Mouse (Mus musculus): ENCODE data around the gene Epn2.
A peak's percentile ranks its signal among the peaks of the same experiment; 100 is the strongest.

Epn2 gene

DNA sequence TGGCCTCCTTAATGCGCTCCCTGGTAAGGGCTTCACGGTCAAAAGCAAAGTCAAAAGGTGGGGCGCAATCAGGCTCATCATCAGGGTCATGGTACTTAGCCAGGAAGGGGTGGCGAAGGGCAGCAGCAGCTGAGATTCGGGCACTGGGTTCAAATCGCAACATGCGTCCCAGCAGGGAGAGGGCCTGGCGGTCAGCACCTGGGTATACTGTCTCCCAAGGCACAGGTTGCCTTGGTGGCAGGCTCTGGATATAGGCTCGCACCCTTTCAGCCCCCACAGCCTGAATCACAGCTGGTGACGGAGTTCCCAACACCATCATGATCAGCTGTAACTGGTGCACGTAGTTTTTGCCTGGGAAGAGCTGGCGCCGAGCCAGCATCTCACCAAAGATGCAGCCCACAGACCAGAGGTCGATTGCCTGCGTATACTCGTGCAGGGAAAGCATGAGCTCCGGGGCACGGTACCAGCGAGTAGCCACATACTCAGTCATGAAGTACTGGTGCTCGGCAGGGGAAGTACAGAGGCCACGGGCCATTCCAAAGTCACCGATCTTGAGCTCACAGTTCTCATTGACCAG, 88.5 kb downstream of the Epn2 start:
- DNase-seq (ENCODE audit: low read depth in 1 of 2, low spot score in 2 of 2), result no peak

DNA sequence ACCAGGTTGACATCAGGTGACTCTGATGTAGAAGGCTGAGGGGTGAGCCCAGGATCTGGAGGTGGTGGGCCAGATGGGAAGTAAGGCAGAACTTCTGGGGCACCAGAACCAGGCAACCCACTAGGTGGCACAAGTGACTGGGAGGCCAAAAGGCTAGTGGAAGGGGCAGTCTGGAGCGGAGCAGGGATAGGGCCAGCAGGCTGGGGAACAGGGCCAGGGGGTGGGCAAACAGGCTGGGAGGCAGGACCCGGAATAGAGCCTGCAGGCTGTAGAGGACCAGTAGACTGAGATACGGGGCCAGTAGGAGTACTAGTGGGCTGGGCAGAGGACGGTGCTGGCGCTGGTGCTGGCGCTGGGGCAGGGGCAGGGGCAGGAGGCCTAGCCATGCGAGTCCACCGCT, 89.6 kb downstream of the Epn2 start:
- no peak for DNase-seq (ENCODE audit: low read depth in 1 of 2, low spot score in 2 of 2)

DNA sequence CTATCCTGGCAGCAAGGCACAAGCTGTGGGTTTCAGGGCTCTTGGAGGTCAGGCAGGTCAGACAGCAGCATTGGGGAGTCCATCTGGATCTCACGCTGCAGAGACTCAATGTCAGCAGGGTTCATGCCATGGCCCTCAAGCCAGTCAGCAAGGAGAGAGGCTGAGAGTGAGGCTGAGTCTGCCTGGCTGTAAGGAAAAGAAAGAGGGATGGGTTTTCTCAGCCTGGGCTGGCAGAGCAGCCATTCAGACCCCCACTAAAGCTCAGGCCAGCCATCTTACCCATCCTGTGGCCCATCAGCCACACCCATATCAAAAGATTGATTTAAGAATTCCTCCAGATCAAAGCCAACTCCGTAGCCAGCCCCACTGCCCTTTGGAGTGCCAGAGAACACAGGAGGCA, 90.4 kb downstream of the Epn2 start:
- no peak for DNase-seq (ENCODE audit: low read depth in 1 of 2, low spot score in 2 of 2)

DNA sequence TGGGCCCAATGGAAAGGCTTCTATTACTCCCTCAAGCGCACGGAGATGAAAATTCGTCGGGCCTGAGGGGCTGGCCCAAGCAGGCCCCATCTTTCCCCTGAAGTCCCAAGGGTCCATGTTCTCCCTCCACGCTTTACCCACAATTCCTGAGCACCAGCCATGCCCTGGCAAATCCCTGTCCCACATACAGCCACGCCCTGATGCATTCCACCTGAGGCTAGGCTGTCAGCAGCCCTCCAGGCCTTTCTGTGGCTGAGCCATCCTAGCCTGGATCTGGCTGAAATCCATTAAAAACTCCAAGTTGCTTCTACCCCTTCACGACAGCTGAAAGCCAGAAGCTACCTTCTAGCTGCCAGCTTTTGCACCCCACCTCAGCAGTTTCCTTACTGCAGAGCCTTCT, 91.6 kb downstream of the Epn2 start:
- DNase-seq (ENCODE audit: low read depth in 1 of 2, low spot score in 2 of 2), result no peak

DNA sequence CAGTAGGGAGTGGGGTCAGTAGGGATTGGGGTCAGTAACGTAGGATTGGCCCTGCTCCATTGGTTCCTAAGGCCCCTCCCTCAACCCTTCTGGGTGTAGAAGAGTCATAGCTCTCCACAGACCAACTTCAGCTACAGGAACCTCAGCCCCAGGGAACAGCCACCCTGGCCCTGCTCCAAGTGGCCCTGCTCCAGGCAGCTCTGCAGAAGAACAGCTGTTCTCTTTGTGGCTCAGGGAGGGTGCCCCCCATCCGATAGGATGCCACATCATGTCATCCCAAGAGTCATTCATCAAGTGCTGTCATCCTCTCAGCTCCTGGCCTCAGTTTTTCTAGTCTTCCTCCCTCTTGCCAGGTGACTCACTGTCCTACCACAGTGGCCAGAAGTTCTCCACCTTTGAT, 92.1 kb downstream of the Epn2 start:
- DNase-seq (ENCODE audit: low read depth in 1 of 2, low spot score in 2 of 2), result no peak

DNA sequence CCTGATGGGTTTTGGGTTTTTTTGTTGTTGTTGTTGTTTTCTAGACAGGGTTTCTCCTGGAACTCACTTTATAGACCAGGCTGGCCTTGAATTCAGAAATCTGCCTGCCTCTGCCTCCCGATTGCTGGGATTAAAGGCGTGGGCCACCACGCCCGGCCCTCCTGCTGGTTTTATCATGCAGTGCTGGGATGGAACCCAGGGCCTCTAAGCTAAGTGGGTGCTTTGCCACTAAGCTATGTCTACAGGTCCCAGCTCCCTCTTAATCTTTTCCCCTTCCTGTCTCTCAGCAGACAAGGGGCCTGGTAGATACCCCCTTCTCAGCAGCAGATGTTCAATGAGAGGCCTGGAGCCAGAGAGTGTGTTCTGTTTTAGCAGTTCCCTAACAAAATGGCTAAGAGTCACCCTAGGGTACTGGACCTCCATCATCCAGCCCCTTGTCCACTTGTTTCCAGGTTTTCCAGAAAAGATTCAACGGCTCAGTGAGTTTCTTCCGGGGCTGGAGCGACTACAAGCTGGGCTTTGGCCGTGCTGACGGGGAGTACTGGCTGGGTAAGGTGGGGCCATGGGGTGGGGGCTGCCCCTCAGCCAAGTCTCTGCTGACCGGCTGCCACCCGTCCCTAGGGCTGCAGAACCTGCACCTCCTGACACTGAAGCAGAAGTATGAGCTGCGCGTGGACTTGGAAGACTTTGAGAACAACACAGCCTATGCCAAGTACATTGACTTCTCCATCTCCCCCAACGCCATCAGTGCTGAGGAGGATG, 92.8 kb downstream of the Epn2 start:
- DNase-seq (ENCODE audit: low read depth in 1 of 2, low spot score in 2 of 2), result no peak

DNA sequence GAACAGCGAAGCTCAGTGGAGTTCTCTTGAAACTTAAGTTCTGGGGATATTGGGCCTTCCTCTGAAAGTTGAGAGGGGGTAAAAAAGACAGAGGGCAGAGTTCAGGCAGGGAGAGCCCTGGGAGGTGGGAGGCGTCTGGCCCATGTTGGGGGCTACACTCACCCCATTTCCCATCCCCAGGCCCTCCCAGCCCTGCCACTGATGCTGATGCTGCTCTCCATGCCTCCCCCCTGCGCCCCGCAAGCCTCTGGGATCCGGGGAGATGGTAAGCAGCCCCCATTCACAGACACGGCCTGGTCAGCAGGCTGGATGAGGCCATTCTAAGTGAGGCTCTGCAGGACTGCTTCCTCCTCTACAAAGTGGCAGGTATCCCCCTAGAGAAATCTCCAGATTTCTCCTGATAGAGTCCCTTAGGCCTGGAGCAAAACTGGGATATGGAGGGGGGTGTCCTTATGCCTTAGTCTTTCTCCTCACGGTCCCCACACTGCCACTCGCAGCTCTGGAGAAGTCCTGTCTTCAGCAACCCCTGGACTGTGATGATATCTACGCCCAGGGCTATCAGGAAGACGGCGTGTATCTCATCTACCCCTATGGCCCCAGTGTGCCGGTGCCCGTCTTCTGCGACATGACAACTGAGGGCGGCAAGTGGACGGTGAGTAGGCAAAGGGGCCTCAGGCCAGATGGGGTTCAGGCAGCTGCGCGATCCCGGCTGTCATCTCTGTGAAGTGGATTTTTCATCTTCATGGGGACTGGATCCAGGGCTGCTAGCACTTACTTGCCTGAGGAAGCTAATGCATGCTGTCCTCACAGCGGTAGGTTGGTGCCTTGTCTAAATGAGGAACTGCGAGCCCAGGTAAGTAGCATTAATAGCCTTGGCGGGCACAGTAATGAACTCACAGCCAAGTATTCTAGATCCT, 93.7 kb downstream of the Epn2 start:
- DNase-seq (ENCODE audit: low read depth in 1 of 2, low spot score in 2 of 2), result no peak

DNA sequence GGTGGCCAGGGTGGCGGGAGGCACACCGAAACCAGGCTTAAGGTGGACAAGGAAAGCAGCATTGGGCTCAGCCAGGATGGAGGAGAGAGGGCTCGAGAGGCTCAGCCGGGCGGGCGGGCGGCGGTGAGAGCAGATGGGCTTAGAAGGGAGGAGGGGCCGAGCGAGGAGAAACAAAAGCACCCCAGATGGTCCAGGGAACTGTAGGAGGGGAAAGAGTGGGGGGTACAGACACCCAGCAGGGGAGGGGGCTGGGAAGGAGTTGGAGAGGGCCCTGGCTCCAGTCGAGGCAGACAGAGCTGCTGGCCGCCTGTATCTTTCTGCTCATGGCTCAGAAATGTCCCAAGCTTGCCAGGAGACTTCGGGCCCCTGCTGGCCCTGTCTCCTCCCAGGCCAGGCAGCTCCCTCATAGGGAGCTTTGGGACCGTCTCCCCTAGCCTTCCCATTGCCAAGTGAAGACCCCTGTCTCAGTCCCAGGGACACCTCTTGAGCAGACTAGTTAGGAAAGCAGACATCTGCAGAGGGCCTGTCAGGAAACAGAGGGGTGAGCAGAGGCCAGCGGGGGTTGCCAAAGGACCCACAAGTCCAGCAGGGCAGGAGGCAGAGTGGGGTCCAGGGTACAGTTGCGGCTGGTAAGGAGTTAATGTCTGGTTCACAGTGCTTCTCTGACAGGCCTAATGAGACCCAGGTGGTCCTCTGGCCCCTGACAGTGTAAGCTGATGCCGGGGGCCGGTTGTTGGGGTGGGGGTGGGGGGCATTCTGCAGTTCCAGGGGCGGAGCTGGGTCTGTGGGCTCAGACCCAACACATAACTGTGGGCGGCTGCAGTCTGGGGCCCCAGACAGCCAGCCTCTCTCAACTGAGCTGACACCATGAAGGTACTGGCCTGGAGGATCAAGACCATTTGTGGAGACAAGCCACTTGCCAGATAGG, 94.6 kb downstream of the Epn2 start, which contains the start of gene Mfap4:
Mfap4 (plus strand) TSS at position 819 of the 928 bp plus-strand sequence.
- no peak for DNase-seq (ENCODE audit: low read depth in 1 of 2, low spot score in 2 of 2)

DNA sequence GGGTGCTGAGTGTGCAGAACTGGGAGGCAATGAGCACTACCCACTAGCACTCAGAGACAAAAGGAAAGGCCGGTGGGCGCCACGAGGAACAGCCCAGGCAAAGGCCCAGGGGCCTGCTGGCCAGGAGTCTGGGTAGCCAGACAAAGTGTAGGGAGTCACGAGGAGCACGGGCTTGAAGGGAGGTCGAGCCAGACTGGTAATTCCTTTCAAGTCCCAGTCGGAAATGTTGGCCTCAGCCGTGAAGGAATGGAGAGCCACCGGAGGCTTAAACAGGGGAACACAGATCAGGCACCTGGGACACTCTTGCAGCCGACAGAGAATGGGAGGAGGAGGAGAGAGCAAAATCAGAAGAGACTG, 95.3 kb downstream of the Epn2 start:
- DNase-seq (ENCODE audit: low read depth in 1 of 2, low spot score in 2 of 2), result no peak

DNA sequence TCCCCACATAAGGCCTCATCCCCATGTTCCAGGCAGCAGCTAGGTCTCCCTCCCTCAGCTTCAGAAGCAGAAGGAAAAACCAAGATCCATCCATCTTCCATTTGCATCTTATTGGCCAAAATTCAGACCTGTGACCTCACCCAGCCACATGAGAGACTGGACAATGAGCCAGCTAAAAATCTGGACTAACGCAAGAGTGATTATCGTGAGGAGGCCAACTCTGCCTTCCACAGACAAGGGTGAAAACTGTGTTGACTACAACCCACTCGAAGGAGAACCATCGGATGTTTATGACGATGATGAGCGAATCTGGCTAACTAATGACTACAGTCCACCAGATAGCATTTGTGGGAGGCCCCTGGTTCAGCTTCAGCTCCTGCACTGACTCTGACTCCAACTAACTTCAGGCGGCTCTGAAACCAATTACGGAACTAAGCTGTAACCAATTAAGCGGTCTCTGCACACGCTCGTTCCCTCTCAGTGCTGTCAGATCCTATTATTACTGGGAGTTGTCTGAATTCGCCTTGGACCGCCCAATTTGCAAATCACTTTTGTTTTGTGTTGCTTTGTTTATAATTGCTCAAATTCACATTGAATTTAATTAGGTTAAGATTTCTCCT, 96.2 kb downstream of the Epn2 start:
- no peak for DNase-seq (ENCODE audit: low read depth in 1 of 2, low spot score in 2 of 2)

DNA sequence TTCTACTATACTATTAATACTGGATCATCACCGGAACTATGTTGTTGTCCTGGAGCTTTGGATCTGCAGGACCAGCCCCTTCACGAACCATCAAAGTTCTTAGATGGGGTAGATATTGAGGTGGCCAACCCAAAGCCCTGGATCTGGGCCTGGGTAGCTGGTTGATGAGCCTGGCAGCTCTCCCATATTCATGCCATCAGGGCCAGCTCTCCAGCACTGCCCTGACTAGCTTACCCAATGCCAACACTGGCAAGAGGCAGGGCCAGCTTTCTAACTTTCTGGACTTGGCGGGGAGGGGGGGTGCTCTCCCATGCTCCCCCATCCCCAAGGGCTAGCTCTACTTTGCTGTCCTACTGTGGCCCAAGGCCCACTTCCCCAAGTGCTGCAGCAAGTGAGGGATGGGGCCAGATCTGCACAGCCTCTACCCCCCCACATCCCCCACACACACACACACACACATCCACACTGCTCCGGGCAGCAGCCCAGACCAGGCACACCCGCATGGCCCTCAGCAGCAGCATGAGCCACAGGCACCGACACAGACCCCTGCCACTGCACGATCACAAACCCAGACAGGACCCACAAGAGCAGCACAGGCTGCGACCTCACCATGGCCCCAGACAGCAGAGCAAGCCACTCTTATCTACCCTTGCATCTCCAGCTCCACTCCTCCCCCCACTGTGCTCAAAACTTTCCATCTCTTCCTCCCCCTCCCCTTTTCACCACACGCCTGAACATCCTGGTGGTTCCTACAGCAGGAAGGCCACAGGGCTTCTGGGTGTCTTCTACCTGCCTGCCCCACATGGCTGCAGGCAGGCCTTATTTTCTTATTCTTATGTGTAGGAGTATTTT, 98.0 kb downstream of the Epn2 start:
- DNase-seq (ENCODE audit: low read depth in 1 of 2, low spot score in 2 of 2), result no peak

DNA sequence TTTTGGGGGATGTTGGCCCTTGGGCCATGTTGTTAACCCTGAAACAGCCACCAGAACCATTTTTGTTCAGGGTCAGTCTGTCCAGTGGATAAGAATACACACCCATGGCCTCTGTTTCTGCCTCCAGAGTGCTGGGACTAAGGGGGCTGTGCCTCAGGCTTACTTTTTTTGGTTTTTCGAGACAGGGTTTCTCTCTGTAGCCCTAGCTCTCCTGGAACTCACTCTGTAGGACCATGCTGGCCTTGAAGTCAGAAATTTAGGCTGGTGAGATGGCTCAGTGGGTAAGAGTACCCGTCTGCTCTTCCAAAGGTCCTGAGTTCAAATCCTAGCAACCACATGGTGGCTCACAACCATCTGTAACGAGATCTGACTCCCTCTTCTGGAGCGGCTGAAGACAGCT, 100.7 kb downstream of the Epn2 start:
- no peak for DNase-seq (ENCODE audit: low read depth in 1 of 2, low spot score in 2 of 2)

DNA sequence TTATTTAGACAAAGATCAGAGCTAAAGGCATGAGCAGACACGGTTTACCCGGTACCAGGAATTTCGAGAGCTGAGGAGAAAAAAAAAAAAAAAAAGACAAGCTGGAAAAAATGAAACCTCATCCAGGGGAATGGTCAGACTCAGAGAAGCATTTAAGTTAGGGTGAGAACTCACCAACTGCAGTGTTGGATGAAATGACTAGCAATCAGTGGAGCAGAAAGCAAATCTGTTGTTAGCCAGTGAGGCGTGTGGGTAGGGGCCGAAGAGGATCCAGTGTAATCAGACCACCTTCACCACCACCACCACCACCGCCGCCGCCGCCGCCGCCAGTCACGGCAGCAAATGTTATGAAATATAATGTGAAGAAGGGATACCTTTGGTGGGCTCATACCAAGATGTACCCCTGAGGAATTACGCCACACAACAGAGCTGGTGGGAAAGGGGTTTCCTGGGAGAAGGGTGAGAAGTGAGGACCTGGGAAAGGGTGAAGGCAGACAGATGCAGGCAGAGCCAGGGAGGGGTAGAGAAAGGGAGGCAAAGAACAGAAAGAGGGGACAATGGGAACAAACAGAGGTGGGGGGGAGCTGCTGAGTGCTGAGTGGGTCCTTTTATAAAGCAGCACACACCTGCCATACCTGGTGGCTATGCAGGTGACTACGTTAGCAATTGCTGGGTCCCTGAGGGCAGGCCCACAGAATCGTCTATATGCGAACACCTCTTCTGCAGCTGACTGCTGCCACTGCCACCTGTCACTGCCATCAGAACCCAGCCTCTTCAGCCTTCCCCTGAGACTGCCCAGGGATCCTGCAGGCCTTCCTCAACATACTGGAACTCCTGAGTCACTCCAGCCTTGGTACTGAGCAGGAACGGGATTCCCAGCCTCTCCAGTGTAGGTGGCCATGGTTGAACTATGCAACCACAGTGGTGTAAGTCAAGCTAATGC, 101.7 kb downstream of the Epn2 start:
- DNase-seq (ENCODE audit: low read depth in 1 of 2, low spot score in 2 of 2), result no peak

DNA sequence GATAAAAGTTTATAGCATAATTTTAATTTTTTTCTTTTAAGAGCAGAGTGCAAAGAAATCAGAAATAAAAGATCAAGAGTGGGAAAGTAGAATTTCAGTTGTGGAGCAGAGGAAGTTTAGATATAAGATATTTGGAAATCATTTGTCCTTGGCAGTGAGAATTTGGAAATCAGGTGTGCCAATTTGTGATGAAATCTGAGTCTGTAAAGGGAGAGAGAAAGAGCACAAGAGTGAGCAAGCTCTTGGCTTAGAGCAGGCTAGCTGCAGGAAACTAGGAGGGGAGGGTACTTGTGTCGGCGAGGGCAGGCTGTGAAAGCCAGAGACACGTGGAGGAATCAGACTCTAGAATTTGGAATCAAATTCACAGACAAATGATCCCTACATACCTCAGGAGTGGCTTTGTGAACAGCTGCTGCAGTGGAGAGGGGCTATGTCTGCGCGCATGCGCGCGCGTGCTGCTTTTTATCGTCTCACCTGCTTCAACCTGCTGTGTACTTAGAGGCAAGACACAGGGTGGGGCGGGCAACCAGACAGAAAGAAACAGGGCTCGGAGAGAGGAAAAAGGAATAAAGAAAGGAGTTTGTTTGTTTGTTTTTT, 102.6 kb downstream of the Epn2 start:
- DNase-seq (ENCODE audit: low read depth in 1 of 2, low spot score in 2 of 2), result no peak

DNA sequence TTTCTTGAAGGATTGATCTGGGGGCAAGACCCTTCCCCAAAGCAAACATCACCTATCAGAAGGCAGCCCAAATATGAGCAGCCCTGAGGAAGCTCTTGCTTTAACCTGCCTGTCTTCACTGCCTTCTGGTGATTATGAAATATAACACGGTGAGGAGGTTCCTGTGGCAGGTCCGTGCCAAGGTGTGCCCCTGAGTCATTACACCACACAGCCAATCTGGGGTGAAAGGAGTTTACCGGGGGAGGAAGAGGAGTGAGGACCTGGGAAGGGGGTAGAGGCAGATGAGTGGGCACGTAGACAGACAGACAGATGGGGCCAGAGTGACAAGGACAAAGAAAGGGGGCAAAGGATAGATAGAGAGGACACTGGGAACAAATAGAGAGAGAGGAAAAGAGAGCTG, 105.9 kb downstream of the Epn2 start:
- DNase-seq (ENCODE audit: low read depth in 1 of 2, low spot score in 2 of 2), result no peak

DNA sequence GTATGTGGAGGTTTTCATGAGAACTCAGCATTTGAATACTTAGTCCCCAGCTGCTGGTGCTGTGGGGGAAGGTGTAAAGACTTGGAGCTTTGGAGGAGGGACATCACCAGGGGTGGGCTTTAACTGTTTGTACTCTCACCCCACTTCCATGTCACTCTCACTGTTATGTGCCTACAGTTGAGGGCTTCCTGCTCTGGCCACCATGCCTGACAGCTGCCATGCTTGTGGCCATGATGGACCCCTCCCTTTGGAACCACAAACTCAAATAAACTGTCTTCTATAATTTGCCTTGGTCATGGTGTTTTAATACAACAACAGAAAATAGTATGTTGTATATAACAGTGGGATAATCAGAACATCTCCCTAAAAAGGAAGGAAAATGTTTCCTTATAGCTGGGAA, 108.6 kb downstream of the Epn2 start:
- DNase-seq (ENCODE audit: low read depth in 1 of 2, low spot score in 2 of 2), result no peak

DNA sequence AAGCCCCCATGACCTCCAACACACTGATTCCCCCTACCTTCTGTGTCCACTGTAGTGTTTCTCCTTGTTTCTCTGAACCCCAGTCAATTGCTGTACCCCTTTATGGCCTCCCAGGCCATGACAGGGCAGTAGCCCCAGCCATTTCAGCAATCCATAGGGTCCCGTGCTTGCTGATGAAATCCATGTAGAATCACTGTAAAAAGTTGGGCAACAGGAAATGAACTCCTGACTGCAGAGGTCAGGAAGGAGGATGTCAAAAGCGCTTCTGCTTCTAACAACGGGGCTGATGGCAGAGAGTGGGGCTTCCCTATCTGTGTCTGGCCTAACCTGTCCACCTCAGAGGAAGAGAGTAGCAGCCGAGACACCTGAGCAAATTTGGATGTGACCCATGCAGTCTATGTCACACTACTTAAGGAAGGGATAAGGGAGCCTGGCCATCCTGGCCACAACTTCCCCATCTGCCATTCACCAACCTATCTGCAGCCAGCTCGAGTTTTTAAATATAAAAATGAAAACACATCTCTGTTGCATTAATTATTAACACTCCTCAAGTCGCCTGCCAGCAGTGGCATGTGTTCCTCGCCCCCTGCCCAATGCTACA, 110.1 kb downstream of the Epn2 start:
- DNase-seq (ENCODE audit: low read depth in 1 of 2, low spot score in 2 of 2), result peak; percentile 57 to 64

DNA sequence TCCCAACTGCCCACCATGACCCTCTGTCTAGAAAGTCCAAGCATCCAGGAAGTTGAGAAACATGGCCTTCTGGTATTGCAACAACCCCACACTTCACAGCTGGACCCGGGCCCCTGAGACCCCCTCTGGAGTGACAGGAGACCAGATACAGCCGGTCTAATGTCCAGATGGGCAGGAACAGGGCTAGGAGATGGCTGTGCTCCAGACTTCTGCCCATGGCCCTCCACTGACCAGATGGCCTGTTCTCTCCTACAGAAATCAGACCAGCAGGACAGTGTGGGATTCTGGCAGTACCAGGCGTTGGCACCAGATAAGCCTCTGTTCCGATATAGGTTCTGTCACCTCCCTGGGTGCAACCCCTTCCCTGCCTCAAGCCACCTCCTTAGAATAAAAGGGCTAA, 111.0 kb downstream of the Epn2 start:
- no peak for DNase-seq (ENCODE audit: low read depth in 1 of 2, low spot score in 2 of 2)
